Mouse (Mus musculus): Measurements from ENCODE around the gene D16Ertd472e. TPM values are rescaled to one million over a fixed set of nuclear protein-coding genes. Genes with fewer than 3 reads are reported as not detected.
"Not testable (repeated sequence)": the region's sequence is repeated elsewhere in the genome, so short reads cannot be mapped to it uniquely, and the experiment has no call there.

D16Ertd472e gene
- total RNA-seq, 2 experiments from 2014 or later = 2.3 to 2.6 TPM

DNA sequence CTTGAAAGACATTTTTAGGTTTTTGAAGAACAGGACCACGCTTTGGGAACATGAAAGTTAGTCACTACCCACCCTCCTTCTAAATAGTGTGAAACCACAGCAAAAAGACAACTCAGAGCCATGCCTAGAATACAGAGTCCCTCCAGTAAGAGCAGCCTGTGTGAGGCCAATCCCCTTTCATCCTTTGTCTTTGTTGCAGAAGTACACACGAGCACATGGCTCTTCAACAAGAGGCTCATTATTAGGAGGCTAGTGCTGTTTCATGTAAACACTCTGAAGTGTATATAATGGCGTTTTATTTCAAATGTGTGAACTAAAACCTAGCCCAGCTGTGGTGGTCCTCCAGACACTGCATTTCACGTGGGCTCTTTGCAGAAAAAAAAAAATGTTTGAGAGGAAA is 3.5 kb downstream of the D16Ertd472e start:
- DNase-seq (ENCODE audit: low spot score) = no peak

DNA sequence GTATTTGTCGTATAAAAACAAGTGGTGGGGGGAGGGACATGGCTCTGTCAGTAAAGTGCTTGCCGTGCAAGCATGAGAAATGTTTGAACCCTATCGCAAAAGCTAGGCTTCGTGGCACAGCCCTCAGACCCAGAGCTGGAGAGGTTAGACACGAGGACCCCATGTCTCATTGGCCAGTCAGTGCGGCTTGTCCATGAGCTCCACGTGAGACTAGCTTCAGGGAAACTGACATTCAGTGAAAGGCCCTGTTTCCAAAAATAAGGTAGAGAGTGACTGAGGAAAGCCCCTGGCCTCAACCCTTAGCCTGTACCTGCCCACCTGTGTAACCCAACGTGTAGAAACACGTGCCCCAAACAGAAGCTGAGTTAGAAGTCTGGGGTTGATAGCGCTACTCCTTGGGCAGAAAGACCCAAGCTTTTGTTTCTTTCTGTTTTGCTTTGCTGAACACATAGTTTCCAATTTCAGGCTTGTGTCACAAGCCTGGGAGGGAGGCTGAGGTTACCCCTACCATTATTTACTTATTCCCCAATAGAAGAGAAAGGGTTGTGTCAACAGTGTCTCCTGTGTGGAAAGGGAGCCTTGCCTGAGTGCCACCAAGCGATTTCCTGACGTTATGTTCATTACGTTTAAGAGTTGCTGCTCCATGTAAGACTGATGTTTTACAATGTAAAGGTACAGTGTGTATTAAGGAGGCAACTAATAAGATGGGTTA is 12.2 kb downstream of the D16Ertd472e start:
- DNase-seq (ENCODE audit: low spot score) = no peak

DNA sequence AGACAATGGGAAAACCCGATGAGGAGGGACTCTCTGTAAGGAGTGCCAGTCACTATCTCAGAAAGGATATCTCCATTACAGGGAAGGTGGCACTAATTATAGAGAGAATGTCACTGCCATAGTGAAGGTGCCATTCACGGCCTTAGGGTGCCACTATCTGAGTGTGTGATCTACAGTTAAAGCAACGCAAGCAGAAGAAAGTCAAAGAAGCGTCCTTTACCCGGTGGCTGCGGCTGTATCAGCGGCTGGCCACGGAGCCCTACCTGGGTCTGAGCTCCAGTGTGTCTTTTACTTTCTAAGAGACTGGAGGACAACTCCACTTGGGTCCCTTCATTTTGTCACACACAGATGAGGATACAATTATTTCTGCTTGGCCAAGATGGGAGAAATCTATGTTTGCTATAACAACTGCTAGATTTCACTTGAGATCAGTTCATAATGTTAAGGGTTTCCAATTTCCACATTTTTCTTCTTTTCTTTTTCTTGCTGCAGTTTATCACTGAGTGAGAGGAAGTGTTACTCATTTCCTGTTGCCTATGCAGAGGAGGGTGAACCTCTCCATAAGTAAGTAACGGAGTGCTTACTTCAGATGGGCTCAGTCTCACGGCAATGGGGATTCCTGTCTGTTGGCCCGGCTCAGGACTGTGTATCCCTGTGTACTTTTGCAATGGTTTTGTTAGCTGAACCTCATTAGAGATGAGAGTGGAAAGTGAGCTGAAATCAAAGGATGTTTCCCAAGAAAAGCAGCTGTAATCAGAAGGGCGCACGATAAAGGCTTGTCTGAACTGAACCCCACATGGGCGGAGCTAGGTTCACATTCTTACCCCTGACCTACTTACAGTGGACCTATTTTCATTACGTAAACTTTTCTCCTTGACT is 13.2 kb downstream of the D16Ertd472e start:
- no peak for DNase-seq (ENCODE audit: low spot score)

DNA sequence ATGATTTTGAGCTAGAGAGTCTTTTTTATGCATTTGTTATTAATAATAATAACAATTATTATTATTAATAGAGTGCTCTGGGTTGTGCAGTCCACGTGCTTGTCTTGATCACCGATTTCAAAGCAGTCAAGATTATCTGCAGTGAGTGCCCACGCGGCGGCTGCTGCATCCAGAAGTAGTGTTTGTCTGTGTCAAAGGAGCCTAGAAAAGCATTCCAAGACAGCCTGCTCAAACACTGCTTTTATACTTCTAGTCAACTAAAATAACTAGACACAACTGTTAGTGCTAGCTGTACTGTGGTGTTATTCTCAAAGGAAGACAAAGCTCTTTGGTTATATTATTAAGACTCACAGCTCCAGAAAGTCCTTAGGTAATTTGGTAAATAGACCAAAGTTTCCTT is 15.9 kb downstream of the D16Ertd472e start:
- DNase-seq (ENCODE audit: low spot score) = no peak

DNA sequence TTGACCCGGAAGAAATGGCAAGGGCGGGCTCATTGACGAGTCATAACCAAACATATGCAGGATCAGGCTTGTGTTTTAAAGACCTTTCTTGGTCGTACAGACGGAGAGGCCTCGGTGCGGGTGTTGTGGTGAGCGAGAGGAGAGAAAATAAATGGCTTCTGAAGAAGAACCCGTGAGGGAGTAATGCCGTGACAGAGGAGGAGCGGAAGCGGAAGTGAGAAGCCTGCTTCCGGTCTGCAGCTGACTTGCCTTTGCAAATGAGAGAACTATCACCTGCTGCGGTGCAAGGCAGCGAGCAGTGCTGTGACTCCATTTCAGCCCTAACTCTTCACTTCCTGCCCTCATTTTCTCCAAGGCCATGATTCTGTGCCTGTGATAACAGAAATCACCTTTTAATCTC is 16.4 kb downstream of the D16Ertd472e start:
- no peak for DNase-seq (ENCODE audit: low spot score)

DNA sequence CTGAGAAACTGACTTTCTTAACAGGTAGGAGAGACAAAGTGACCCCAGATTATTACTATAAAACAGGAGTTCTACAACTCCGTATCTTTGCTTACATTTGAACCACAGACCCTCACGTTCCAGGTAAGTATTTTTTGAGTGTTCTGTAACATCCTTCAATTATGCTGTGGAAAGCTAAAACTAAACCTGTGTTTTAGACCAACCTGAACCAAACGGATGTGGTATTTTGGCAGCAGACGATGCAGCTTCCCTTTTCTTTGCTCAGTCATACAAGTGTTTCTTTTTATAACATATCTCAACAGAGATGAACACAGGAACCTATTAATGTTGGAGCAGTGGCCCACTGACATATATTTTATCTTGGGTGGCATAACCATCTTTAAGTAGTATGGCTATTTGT is 18.9 kb downstream of the D16Ertd472e start:
- DNase-seq (ENCODE audit: low spot score) = no peak

DNA sequence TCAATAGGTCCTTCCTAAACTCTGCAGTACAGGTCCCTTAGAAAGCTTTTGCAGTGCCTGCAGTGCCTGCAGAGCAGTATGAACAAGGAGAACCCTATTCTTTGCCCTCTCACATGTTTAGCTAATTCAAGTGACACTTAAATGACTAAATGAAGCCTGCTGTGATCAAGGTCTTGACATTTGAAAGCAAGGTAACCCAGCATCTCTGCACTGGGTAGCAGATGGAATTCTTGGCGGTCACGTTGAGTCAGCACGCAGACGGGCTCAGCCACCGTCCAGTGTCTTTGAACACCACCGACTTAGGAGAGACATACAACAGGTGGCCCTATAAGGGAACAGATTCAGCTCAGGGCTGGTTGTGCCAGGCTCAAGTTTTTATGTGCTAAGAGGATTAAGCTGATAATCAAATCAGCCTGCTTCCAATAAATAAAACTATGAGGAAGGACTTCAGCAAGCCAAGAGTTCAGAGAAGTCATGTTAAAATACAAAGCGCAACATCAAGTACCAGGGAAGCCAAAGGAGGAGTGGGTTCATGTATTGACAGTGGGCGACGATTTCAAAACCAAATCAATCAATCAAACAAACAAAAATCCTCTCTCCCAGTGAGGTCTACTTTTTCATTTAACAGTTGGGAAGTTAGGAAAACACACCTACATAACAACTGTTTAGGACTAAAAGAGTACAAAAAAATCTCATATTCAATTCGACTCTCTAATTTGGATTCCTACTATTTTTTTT is 21.4 kb downstream of the D16Ertd472e start:
- DNase-seq (ENCODE audit: low spot score) = no peak

DNA sequence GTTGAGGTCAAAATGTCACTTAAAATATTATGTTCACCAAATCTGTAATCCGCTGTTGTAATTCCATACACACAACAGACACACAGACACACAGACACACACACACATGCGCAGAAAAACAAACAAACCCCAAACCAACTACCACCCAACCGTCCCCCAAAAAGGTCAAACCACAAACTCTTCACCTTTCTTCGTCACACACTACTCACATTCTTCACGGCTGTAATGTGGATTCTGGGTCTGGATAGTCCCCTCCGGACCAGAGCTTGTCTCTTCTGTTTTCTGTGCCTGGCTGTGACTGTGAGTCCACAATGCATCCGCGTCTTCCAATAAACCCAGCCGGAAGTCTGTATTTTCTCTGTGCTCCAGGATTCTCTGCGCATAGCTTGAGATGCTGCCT is 29.1 kb downstream of the D16Ertd472e start:
- DNase-seq (ENCODE audit: low spot score) = no peak

DNA sequence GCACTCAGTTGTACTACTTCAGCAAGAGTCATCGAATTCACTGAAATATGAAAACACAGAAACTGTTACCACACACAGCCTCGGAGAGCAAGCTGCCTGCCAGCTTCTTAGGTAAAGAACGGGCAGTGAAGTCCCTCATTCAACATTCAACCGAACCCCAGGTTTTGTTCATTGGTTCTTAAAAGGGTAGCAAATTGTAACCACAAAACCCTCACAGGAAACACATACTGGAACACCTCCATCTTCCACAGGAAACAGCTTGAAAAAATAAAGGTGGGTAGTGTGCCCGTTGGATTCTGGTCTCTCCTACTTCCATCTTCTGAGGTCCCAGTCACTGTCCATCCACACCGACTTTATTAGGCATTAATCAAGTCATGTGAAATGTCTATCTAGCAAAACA is 30.0 kb downstream of the D16Ertd472e start:
- no peak for DNase-seq (ENCODE audit: low spot score)

DNA sequence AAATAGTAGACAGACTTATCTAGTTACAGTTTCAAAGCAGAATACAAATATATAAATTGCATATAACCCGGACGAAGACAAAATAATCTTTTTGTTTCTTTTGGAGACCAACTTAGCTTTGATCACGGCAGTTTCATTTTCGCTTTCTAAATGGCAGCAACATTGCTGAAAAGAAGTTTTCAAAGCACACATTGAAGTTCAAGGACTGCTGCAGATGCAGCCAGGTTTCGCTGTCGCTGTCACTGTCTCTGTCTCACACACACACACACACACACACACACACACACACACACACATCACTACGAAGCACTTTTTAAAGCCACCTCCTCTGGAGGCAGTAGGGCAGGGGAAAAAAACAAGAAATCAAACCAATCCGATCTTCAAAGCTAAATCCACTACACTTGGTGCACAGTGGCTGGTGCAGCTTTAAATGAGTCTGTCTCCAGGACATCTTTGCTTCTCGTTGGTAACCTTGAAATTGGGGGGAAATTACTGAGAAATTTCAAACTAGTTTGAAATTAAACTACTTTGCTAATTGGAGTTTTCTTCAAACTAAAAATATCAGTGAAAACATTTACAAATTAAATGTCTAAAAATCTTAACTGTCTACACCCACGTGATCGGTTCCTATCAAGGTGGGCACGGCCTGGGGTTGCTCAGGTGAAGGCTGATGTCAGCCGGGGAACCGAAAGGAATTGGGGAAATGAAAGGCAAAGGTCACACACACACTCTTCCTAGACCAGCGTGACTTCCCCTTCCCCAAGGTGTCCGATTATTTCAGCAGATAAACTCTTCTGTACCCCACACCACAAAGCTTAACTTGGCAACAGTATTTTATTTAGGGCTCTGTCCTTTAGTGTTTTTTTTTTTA is 35.9 kb downstream of the D16Ertd472e start:
- DNase-seq (ENCODE audit: low spot score) = no peak

DNA sequence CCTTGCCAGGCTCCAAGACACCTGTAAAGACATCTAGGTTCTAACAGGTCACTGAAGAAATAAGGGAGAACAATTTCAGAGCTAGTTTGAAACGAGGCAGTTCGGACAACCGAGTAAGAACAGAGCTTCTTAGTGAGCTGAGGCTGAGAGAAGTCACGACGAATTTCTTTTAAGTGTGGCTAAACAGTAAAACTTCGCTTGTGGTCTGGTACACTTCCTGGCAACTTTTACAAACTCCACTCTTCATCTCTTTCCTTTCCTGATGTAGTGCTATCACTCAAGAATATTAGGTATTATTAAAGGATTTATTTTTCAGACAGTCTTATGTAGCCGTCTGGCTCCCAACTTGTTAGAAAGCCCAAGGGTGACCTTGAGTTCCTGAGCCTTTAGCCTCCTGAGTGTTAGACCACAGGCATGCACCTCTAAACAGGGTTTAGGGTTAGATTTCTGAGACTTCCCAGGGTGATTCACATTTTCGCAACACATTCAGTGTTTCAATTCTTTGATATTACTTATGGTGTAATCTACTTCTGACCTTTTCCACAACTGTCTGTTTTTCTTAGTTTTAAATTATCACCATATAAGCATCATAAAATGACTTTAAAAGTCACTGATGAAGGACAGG is 38.6 kb downstream of the D16Ertd472e start:
- DNase-seq (ENCODE audit: low spot score) = no peak

DNA sequence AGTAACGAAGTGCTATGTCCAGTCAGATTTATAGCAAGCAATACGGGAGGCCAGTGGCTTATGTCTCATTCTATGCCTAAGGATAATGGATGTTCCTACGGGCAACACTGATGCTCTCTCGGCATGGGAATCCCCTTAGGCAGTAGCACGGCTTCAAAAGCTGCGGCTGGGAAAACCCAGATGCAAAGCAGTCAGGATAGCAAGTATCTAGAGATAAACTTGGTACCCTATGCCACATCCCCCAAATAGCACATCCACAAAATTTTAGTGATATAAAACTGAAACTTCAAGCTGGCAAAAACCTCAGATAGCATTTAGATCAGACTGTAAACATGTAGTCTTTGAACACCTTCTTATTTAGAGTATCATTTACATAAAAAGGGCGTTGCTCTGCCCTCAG is 39.2 kb downstream of the D16Ertd472e start:
- DNase-seq (ENCODE audit: low spot score) = no peak

DNA sequence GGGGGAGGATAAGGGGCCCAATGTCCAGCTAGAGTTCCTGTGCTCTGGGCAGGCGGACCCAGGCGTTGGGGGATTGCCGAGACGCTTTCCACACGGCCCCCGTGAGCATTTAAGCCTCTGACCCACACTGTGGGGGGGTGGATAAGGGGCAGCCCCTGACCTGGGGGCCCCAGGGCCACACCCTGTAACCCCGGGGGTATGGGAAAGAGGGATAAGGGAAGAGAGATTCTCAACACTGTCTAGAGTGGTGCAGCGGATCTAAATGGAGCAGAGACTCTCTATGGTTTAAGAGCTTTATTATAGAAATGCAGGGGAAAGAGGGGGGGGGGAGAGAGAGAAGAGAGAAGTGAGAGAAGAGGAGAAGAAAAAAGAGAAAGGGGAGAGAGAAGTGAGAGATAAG is 42.0 kb downstream of the D16Ertd472e start:
- no peak for DNase-seq (ENCODE audit: low spot score)

DNA sequence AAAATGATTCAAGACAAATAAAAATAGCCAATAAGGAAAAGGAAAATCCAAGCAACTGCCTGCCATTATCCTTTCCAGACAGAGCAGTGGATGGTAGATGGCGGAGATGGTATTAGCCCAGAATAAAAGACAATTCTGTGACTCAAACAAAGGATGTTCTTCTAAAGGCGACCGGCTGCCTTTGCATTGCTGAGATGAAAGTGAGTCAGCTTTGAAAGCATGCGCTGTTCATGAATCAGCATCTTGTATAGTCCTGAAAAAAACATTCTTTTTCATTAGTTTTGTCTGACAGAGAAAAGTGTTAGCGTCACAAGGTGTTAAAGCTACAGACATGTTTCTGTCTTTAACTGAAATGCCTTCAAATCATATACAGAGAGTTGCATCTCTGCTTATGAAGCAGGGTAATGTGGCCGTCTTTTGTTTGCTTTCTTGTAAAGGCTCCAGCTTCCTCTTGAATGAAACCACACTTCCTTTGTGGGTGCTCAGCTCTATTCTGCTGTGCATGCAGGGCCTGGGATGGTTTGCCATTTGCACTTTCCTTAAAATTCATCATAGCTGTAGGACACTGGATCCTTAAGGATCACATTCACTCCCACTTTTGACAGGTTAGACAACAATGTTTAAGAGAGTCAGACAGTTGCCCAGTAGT is 44.4 kb downstream of the D16Ertd472e start:
- DNase-seq (ENCODE audit: low spot score) = no peak

DNA sequence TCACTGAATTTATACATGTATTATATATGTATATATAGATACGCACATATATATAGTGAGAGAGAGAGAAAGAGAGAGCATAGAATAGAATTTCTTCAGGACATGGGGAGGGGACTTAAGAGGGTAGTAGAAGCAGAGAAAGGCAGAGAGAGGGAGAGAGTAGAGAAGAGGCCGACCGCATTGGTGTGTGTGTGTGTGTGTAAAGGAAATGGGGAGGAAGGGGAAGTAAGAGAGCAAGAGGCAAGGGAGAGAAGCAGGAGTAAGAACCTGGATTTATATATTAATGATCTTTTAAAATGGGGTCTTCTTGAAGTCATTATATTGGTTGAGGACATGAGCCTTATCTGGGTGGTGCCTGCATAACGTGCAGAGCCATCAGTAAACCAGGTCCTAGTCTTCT is 53.5 kb downstream of the D16Ertd472e start:
- DNase-seq (ENCODE audit: low spot score) = no peak

DNA sequence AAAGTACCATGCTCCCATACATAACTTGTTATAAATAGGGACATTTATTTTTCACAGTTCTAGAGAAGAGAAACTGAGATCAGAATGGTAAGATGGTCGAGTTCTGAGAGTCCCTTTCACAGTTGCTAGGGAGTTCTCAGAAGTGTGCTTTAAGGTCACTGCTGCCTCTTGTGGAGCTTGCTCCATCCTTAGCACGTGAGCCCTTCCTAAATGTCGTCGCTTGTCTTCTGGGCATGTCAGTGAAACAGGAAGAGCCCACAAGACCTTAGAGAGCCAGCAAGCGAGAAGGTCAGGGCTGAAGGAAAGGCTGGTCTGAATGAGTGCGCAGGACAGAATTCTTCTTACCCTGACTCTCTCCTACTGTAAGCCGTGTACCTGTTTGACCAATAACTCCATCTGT is 57.8 kb downstream of the D16Ertd472e start:
- no peak for DNase-seq (ENCODE audit: low spot score)

DNA sequence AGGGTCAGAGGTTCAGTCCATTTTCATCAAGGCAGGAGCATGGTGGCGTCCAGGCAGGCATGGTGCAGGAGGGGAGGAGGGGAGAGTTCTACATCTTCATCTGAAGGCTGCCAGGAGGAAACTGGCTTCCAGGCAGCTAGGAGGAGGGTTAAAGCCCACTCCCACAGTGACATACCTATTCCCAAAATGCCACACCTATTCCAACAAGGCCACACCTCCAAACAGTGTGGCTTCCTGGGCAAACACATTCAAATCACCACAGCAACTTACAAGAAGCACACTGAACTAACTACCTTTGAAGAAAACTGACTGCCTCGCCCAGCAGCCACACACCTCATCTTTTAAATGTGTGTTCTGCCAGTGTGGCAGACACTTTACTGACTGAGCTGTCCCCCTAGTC is 59.3 kb downstream of the D16Ertd472e start:
- DNase-seq (ENCODE audit: low spot score) = no peak

DNA sequence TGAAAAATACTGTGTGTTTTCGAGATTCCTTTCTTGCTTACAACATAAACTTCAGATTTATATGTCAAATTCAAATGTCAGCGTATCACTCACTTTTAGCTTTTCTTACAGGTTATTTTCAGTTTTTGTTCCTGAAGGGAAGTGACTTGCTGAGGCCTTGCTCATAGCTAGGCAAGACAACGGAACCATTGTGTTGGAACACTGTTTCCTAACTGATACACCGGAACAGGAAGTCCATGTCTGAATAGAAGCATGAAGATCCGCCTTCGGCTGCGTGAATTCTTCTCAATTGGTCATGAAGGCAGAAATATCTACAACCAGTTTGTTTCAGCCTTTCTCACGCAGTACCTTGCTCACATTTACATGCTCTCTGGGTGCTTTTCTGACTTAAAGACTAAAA is 65.0 kb downstream of the D16Ertd472e start:
- DNase-seq (ENCODE audit: low spot score) = no peak

DNA sequence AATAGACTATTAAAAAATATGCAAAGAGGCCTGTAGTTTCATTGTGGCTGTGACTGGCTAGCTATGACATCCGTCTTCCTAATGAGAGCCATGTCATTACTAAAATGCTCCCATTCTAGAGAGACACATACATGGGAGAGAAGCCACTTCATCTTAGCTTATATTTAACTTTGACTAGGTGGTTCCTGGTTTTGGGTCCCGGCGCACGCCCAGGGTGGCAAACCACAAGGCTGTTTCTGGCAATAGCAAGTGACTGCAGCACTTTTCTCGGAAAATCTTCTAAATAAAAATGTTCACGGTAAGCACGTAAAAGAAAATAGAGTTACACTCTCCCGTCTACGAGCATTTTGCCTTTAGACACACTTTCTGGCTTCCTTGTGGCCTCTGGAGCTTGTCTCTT is 74.0 kb downstream of the D16Ertd472e start:
- DNase-seq (ENCODE audit: low spot score) = no peak

DNA sequence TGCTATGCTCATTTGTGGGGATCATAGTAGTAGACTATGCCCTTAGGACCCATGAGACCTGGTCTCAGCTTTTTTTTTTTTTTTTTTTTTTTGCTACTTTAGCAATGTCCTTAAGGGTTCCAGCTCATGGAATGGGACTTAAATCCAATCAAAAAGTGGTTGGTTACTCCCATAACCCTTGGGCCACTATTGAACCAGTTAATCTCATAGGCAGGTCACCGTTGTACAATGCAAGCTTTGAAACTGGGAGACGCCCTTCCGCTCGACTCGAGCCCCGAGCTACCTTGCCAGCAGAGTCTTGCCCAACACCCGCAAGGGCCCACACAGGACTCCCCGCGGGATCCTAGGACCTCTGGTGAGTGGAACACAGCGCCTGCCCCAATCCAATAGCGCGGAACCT is 83.8 kb downstream of the D16Ertd472e start:
- DNase-seq (ENCODE audit: low spot score) = not testable (repeated sequence)

Data from gastrocnemius, adult 18-20 months (tissue).